Mouse (Mus musculus): Measurements from ENCODE around the gene Cacng3. TPM values are rescaled to one million over a fixed set of nuclear protein-coding genes. Genes with fewer than 3 reads are reported as not detected.

Gene Cacng3
- polyA plus RNA-seq, 1 experiment from 2014 or later = 1.3 TPM

GRCm38 (mm10) chr7:122779601-122780000 is 109.3 kb downstream of the Cacng3 start:
- Histone ChIP-seq H3K9ac (ENCODE audit: low read length) (no peak overlapping the region), H3K27ac (ENCODE audit: low read depth, low read length) (no peak overlapping the region), H3K4me1 (replicated peaks; ENCODE audit: control insufficient read depth, insufficient read depth, low read length) (no peaks in the 10 kb centered on the region), H3K9me3 (ENCODE audit: control insufficient read depth, low read length) (no peaks in the 10 kb centered on the region), H3K27me3 (ENCODE audit: control insufficient read depth, insufficient read depth, low read length) (no peaks in the 10 kb centered on the region), H3K36me3 (ENCODE audit: control insufficient read depth, insufficient read depth, low read length) (no peaks in the 10 kb centered on the region), H3K4me2 (ENCODE audit: low read depth, low read length, severe bottlenecking) (no peak overlapping the region), H3K4me3 (ENCODE audit: low read depth, low read length) (no peak overlapping the region)
- DNase-seq (ENCODE audit: low spot score) = no peak
- no peak for ATAC-seq (replicated peaks; ENCODE audit: low FRiP score)
- WGBS = 84% methylated on average over 7 of the region's 7 CpGs

GRCm38 (mm10) chr7:122789929-122790328 is 119.6 kb downstream of the Cacng3 start:
- Histone ChIP-seq H3K4me2 (ENCODE audit: low read depth, low read length, severe bottlenecking) (no peak overlapping the region), H3K4me1 (replicated peaks; ENCODE audit: control insufficient read depth, insufficient read depth, low read length) (no peaks in the 10 kb centered on the region), H3K9me3 (ENCODE audit: control insufficient read depth, low read length) (no peaks in the 10 kb centered on the region), H3K9ac (ENCODE audit: low read length) (no peak overlapping the region), H3K36me3 (ENCODE audit: control insufficient read depth, insufficient read depth, low read length) (no peaks in the 10 kb centered on the region), H3K27me3 (ENCODE audit: control insufficient read depth, insufficient read depth, low read length) (no peaks in the 10 kb centered on the region), H3K27ac (ENCODE audit: low read depth, low read length) (no peak overlapping the region), H3K4me3 (ENCODE audit: low read depth, low read length) (no peak overlapping the region)
- ATAC-seq (replicated peaks; ENCODE audit: low FRiP score) = no peak
- DNase-seq (ENCODE audit: low spot score) = no peak
- 84% methylated on average over 7 of the region's 7 CpGs for WGBS

- Histone ChIP-seq H3K4me1 (replicated peaks; ENCODE audit: control insufficient read depth, insufficient read depth, low read length) (no peaks in the 10 kb centered on the region), H3K27me3 (ENCODE audit: control insufficient read depth, insufficient read depth, low read length) (no peaks in the 10 kb centered on the region), H3K9me3 (ENCODE audit: control insufficient read depth, low read length) (no peaks in the 10 kb centered on the region), H3K9ac (ENCODE audit: low read length) (no peak overlapping the region), H3K4me2 (ENCODE audit: low read depth, low read length, severe bottlenecking) (no peak overlapping the region), H3K27ac (ENCODE audit: low read depth, low read length) (no peak overlapping the region), H3K36me3 (ENCODE audit: control insufficient read depth, insufficient read depth, low read length) (no peaks in the 10 kb centered on the region), H3K4me3 (ENCODE audit: low read depth, low read length) (no peak overlapping the region)
- ATAC-seq (replicated peaks; ENCODE audit: low FRiP score) = no peak
- no peak for DNase-seq (ENCODE audit: low spot score)
- 44% methylated on average over 6 of the region's 6 CpGs for WGBS
Observed at GRCm38 (mm10) chr7:122793655-122794346, 123.5 kb downstream of the Cacng3 start.

- ATAC-seq (replicated peaks; ENCODE audit: low FRiP score) (no peak), DNase-seq (ENCODE audit: low spot score) (no peak)
- Histone ChIP-seq H3K27ac (ENCODE audit: low read depth, low read length) (no peak overlapping the region), H3K4me2 (ENCODE audit: low read depth, low read length, severe bottlenecking) (no peak overlapping the region), H3K9ac (ENCODE audit: low read length) (no peak overlapping the region), H3K4me1 (replicated peaks; ENCODE audit: control insufficient read depth, insufficient read depth, low read length) (no peaks in the 10 kb centered on the region), H3K9me3 (ENCODE audit: control insufficient read depth, low read length) (no peaks in the 10 kb centered on the region), H3K4me3 (ENCODE audit: low read depth, low read length) (no peak overlapping the region), H3K27me3 (ENCODE audit: control insufficient read depth, insufficient read depth, low read length) (no peaks in the 10 kb centered on the region), H3K36me3 (ENCODE audit: control insufficient read depth, insufficient read depth, low read length) (no peaks in the 10 kb centered on the region)
- WGBS = 95% methylated on average over 6 of the region's 6 CpGs
Observed at GRCm38 (mm10) chr7:122795140-122795539, 124.8 kb downstream of the Cacng3 start.

- WGBS = 80% methylated on average over 2 of the region's 2 CpGs
- Histone ChIP-seq H3K27me3 (ENCODE audit: control insufficient read depth, insufficient read depth, low read length) (no peaks in the 10 kb centered on the region), H3K9ac (ENCODE audit: low read length) (no peak overlapping the region), H3K36me3 (ENCODE audit: control insufficient read depth, insufficient read depth, low read length) (no peaks in the 10 kb centered on the region), H3K4me3 (ENCODE audit: low read depth, low read length) (no peak overlapping the region), H3K27ac (ENCODE audit: low read depth, low read length) (no peak overlapping the region), H3K4me1 (replicated peaks; ENCODE audit: control insufficient read depth, insufficient read depth, low read length) (no peaks in the 10 kb centered on the region), H3K9me3 (ENCODE audit: control insufficient read depth, low read length) (no peaks in the 10 kb centered on the region), H3K4me2 (ENCODE audit: low read depth, low read length, severe bottlenecking) (no peak overlapping the region)
- ATAC-seq (replicated peaks; ENCODE audit: low FRiP score) (no peak), DNase-seq (ENCODE audit: low spot score) (no peak)
Observed at GRCm38 (mm10) chr7:122800821-122801220, 130.5 kb downstream of the Cacng3 start.

- H3K36me3 ChIP-seq (ENCODE audit: control insufficient read depth, insufficient read depth, low read length) = no peaks in the 10 kb centered on the region
- no peaks in the 10 kb centered on the region for H3K4me1 ChIP-seq (replicated peaks; ENCODE audit: control insufficient read depth, insufficient read depth, low read length)
- no peak overlapping the region for H3K4me2 ChIP-seq (ENCODE audit: low read depth, low read length, severe bottlenecking)
- no peaks in the 10 kb centered on the region for H3K27me3 ChIP-seq (ENCODE audit: control insufficient read depth, insufficient read depth, low read length)
- no peak overlapping the region for H3K9ac ChIP-seq (ENCODE audit: low read length)
- DNase-seq (ENCODE audit: low spot score) (no peak), ATAC-seq (replicated peaks; ENCODE audit: low FRiP score) (no peak)
- no peak overlapping the region for H3K27ac ChIP-seq (ENCODE audit: low read depth, low read length)
- WGBS = 84% methylated on average over 9 of the region's 9 CpGs
- H3K9me3 ChIP-seq (ENCODE audit: control insufficient read depth, low read length) = no peaks in the 10 kb centered on the region
- H3K4me3 ChIP-seq (ENCODE audit: low read depth, low read length) = no peak overlapping the region
Observed at GRCm38 (mm10) chr7:122803839-122804496, 133.7 kb downstream of the Cacng3 start.

- WGBS = 86% methylated on average over 5 of the region's 5 CpGs
- Histone ChIP-seq H3K36me3 (ENCODE audit: control insufficient read depth, insufficient read depth, low read length) (no peaks in the 10 kb centered on the region), H3K27ac (ENCODE audit: low read depth, low read length) (no peak overlapping the region), H3K4me3 (ENCODE audit: low read depth, low read length) (no peak overlapping the region), H3K9me3 (ENCODE audit: control insufficient read depth, low read length) (no peaks in the 10 kb centered on the region), H3K27me3 (ENCODE audit: control insufficient read depth, insufficient read depth, low read length) (no peaks in the 10 kb centered on the region), H3K4me1 (replicated peaks; ENCODE audit: control insufficient read depth, insufficient read depth, low read length) (no peaks in the 10 kb centered on the region), H3K9ac (ENCODE audit: low read length) (no peak overlapping the region), H3K4me2 (ENCODE audit: low read depth, low read length, severe bottlenecking) (no peak overlapping the region)
- DNase-seq (ENCODE audit: low spot score) (no peak), ATAC-seq (replicated peaks; ENCODE audit: low FRiP score) (no peak)
Observed at GRCm38 (mm10) chr7:122806531-122806930, 136.2 kb downstream of the Cacng3 start.

- H3K9ac ChIP-seq (ENCODE audit: low read length) = no peak overlapping the region
- DNase-seq (ENCODE audit: low spot score) = no peak
- no peaks in the 10 kb centered on the region for H3K36me3 ChIP-seq (ENCODE audit: control insufficient read depth, insufficient read depth, low read length)
- H3K4me2 ChIP-seq (ENCODE audit: low read depth, low read length, severe bottlenecking) = no peak overlapping the region
- H3K4me1 ChIP-seq (replicated peaks; ENCODE audit: control insufficient read depth, insufficient read depth, low read length) = no peaks in the 10 kb centered on the region
- no peak for ATAC-seq (replicated peaks; ENCODE audit: low FRiP score)
- H3K27ac ChIP-seq (ENCODE audit: low read depth, low read length) = no peak overlapping the region
- 64% methylated on average over 1 of the region's 1 CpGs for WGBS
- H3K9me3 ChIP-seq (ENCODE audit: control insufficient read depth, low read length) = no peaks in the 10 kb centered on the region
- no peaks in the 10 kb centered on the region for H3K27me3 ChIP-seq (ENCODE audit: control insufficient read depth, insufficient read depth, low read length)
- no peak overlapping the region for H3K4me3 ChIP-seq (ENCODE audit: low read depth, low read length)
Observed at GRCm38 (mm10) chr7:122813724-122814123, 143.4 kb downstream of the Cacng3 start.

GRCm38 (mm10) chr7:122817565-122817964 is 147.3 kb downstream of the Cacng3 start:
- 94% methylated on average over 7 of the region's 7 CpGs for WGBS
- no peak for ATAC-seq (replicated peaks; ENCODE audit: low FRiP score)
- DNase-seq (ENCODE audit: low spot score) = no peak
- no peaks in the 10 kb centered on the region for H3K36me3 ChIP-seq (ENCODE audit: control insufficient read depth, insufficient read depth, low read length)
- H3K4me2 ChIP-seq (ENCODE audit: low read depth, low read length, severe bottlenecking) = no peak overlapping the region
- H3K4me3 ChIP-seq (ENCODE audit: low read depth, low read length) = no peak overlapping the region
- H3K4me1 ChIP-seq (replicated peaks; ENCODE audit: control insufficient read depth, insufficient read depth, low read length) = no peaks in the 10 kb centered on the region
- H3K9ac ChIP-seq (ENCODE audit: low read length) = no peak overlapping the region
- H3K27me3 ChIP-seq (ENCODE audit: control insufficient read depth, insufficient read depth, low read length) = no peaks in the 10 kb centered on the region
- no peaks in the 10 kb centered on the region for H3K9me3 ChIP-seq (ENCODE audit: control insufficient read depth, low read length)
- no peak overlapping the region for H3K27ac ChIP-seq (ENCODE audit: low read depth, low read length)

Measured in forebrain, embryonic 11.5 days (tissue).